Mouse (Mus musculus) limb, embryonic 15.5 days (tissue): ENCODE results near the gene Chd2. TPM values are rescaled to one million over a fixed set of nuclear protein-coding genes. Genes with fewer than 3 reads are reported as not detected.

Source experiments
- ATAC-seq: fragments of 200-750 bp; cut with Nextera tagmentation; 2 replicates; pipeline ENCODE4 v1.8.0; 2017; ENCODE audit warnings: low read depth, moderate TSS enrichment; ENCODE audit not compliant: insufficient number of reproducible peaks, low FRiP score, low TSS enrichment
- H3K27ac ChIP-seq: fragments of 300-500 bp; sonication (generic); 2 replicates; pipeline ENCODE4 v1.5.1; 2015; ENCODE audit warnings: moderate library complexity, mild to moderate bottlenecking, inconsistent platforms
- H3K27me3 ChIP-seq: fragments of 300-500 bp; sonication (generic); 2 replicates; pipeline ENCODE4 v1.6.1; 2015; ENCODE audit warnings: inconsistent platforms
- H3K36me3 ChIP-seq: fragments of 300-500 bp; sonication (generic); 2 replicates; pipeline ENCODE4 v1.6.1; 2015; ENCODE audit warnings: inconsistent platforms
- H3K4me1 ChIP-seq: fragments of 300-500 bp; sonication (generic); 2 replicates; pipeline ENCODE4 v1.6.1; 2015; ENCODE audit warnings: inconsistent platforms
- H3K4me2 ChIP-seq: fragments of 300-500 bp; sonication (generic); 2 replicates; pipeline ENCODE4 v1.6.1; 2015; ENCODE audit warnings: mild to moderate bottlenecking, inconsistent platforms
- H3K4me3 ChIP-seq: fragments of 300-500 bp; sonication (generic); 2 replicates; pipeline ENCODE4 v1.5.1; 2015; ENCODE audit warnings: mild to moderate bottlenecking, inconsistent platforms
- H3K9ac ChIP-seq: fragments of 300-500 bp; sonication (generic); 2 replicates; pipeline ENCODE4 v1.6.1; 2015; ENCODE audit warnings: inconsistent platforms
- H3K9me3 ChIP-seq: fragments of 300-500 bp; sonication (generic); 2 replicates; pipeline ENCODE4 v1.6.1; 2016; ENCODE audit warnings: inconsistent platforms
- WGBS: fragments of 180-500 bp; shearing (Covaris S2); methylation state at CpG from one replicate; pipeline ENCODE4 v1.1.7; 2015; 5-methylcytosine and 5-hydroxymethylcytosine counted together
- polyA plus RNA-seq: library from polyadenylated mRNA; unstranded; fragments of >200 nt; fragmentation: Nextera tagmentation; extraction: Ambion mirVana; gene quantifications from 2 replicates; pipeline ENCODE4 v1.2.1, GENCODE M21; 2015

Gene Chd2
- polyA plus RNA-seq, 1 experiment from 2014 or later, result 51.7 TPM

DNA sequence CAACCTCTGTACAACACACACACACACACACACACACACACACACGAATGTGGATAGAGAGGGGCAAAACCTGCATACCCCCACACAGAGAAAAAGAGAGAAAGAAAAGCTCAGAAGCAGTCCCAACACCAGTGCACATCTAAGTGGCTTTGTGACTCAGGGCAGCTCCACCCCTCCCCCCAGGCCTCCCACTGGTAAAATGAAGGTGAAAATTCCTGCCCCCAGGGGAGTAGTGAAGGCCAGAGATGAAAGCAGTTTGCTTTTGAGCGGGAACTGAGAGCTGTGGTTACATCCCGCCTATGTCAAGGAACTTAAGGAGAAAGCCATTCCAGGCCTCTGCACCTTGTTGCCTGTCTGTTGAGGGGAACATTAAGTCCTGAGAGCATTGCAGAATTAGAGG is 138.1 kb downstream of the Chd2 start:
- H3K4me2 ChIP-seq, result no peak overlapping the region
- no peaks in the 10 kb centered on the region for H3K9me3 ChIP-seq
- no peak overlapping the region for H3K27ac ChIP-seq
- no peak for ATAC-seq
- 26% methylated on average over 3 of the region's 3 CpGs for WGBS
- H3K4me1 ChIP-seq, result peaks cover 41% of the 10 kb centered on the region
- H3K9ac ChIP-seq, result no peak overlapping the region
- no peaks in the 10 kb centered on the region for H3K27me3 ChIP-seq
- peaks cover 32% of the 10 kb centered on the region for H3K36me3 ChIP-seq
- H3K4me3 ChIP-seq, result no peak overlapping the region

DNA sequence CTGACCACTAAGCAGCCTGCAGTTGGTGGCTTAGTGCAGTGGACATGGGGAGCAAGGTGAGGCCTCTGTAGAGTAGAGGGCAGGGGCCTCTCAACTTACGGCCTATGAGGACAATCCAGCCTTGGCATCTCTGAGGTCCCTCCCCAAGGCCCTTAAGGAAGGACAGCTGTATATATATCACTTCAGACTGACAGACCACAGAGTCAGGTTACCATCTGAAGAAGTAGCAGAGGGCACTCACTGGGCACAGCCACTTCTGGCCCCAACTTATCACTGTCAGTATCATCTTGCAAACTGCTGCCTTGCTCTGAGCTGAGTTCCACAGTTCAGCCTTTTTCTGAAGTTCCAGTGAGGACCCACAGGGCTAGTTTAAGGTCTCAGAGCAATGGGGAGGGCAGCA is 139.0 kb downstream of the Chd2 start:
- Histone ChIP-seq H3K9me3 (no peaks in the 10 kb centered on the region), H3K4me2 (no peak overlapping the region), H3K4me3 (no peak overlapping the region), H3K4me1 (peaks cover 50% of the 10 kb centered on the region), H3K27ac (no peak overlapping the region), H3K9ac (no peak overlapping the region), H3K36me3 (peaks cover 27% of the 10 kb centered on the region), H3K27me3 (no peaks in the 10 kb centered on the region)
- no peak for ATAC-seq
- WGBS, result 85% methylated on average over 1 of the region's 1 CpGs

DNA sequence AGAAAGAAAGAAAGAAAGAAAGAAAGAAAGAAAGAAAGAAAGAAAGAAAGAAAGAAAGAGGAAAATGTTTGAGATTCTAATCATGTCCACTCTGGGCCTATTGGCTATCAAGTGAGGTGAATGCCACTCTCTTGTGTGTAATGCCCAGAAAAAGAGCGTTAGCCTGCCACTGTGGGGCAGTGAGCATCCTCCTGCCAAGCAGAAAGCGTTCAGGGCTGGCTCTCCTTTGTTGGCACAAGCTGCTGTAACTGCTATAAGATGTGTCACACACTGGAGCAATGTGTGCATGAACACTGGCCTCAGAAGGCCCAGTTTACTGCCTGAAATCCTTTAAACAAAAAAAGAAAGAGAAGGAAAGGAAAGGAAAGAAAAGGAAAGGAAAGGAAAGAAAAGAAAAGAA is 139.5 kb downstream of the Chd2 start:
- no peaks in the 10 kb centered on the region for H3K9me3 ChIP-seq
- H3K9ac ChIP-seq, result no peak overlapping the region
- 47% methylated on average over 2 of the region's 2 CpGs for WGBS
- no peak overlapping the region for H3K4me3 ChIP-seq
- peaks cover 55% of the 10 kb centered on the region for H3K4me1 ChIP-seq
- no peaks in the 10 kb centered on the region for H3K27me3 ChIP-seq
- no peak overlapping the region for H3K4me2 ChIP-seq
- no peak for ATAC-seq
- no peak overlapping the region for H3K27ac ChIP-seq
- peaks cover 22% of the 10 kb centered on the region for H3K36me3 ChIP-seq

DNA sequence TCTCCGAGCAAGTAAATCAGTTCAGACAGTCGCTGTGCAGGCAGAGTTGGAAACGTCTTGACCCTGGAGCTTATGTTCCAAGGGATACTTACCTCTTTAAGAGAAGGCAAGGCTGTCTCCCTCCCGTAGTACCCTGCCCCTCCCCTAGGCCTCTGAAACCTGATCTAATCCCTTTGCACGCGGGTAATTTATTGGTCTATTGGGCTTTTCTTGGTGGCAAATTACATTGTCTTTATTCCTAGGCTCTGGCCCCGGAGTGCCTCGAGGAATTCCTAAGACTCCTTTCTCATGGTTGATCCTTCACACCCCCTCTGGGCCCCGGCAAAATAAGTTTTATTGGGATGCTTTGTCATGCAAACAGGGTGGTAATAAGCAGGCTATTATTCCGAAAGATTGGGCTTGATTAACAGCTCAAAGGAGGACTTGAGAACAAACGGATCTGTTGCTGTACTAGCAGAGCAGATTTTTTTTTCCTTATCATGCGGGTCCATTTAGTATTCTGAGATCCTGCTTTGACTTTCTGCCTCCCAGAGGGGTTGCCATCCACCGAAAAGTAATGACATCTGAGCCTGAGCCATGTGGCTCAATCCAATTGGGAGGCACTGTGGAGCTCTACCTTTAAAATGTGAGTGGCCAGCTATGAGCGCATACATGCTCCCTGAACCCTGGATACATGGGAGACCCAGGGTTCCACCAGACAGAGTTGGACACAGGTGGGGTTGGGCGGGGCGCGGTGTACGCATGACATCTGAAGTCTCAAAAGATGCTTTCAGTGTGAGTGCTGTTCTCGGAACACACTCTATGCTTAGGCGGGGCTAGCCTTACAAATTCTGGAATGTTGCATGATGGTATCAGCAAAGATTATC is 141.3 kb downstream of the Chd2 start:
- no peak for ATAC-seq
- no peak overlapping the region for H3K9ac ChIP-seq
- WGBS, result 21% methylated on average over 20 of the region's 20 CpGs

DNA sequence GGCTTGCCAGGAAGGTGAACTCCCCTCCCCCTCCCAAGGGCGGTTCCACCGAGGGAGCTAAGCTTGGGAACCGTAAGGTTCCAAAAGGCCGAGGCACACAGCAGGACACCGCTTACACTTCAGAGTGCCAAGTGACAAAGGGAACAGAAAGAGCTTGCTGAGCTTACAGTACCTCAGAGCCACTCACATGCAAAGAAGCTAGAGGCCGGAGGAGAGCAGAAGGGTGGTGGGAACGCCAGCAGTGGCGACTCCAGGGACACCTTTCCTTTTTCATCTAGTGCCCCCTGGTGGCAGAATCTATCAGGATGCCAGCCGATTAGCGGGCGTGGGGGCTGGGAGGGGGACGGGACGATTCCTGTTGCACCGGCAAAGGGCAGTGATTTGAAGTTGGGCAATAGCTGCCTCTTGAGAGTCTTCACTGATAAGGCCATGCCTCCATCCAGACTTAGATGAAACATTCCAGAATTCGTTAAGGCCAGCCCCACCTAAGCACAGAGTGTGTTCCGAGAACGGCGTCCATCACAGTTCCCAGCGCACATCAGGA is 142.1 kb downstream of the Chd2 start:
- Histone ChIP-seq H3K27me3 (no peaks in the 10 kb centered on the region), H3K4me2 (peak overlapping the region; percentile 43), H3K27ac (peak overlapping the region; percentile 38), H3K9me3 (no peaks in the 10 kb centered on the region), H3K36me3 (no peaks in the 10 kb centered on the region), H3K4me1 (peaks cover 79% of the 10 kb centered on the region), H3K9ac (no peak overlapping the region), H3K4me3 (peak overlapping the region; percentile 22)
- 0 out of 2 replicates have a peak, but pooled peaks have one; percentile 13 for ATAC-seq
- 3% methylated on average over 19 of the region's 19 CpGs for WGBS

More for the DNA sequence above, 141.3 kb downstream of the Chd2 start:
- peaks cover 7% of the 10 kb centered on the region for H3K36me3 ChIP-seq
- no peak overlapping the region for H3K27ac ChIP-seq
- no peaks in the 10 kb centered on the region for H3K27me3 ChIP-seq
- H3K4me2 ChIP-seq, result peak overlapping the region; percentile 43
- H3K4me1 ChIP-seq, result peaks cover 73% of the 10 kb centered on the region
- H3K4me3 ChIP-seq, result peak overlapping the region; percentile 22
- H3K9me3 ChIP-seq, result no peaks in the 10 kb centered on the region

DNA sequence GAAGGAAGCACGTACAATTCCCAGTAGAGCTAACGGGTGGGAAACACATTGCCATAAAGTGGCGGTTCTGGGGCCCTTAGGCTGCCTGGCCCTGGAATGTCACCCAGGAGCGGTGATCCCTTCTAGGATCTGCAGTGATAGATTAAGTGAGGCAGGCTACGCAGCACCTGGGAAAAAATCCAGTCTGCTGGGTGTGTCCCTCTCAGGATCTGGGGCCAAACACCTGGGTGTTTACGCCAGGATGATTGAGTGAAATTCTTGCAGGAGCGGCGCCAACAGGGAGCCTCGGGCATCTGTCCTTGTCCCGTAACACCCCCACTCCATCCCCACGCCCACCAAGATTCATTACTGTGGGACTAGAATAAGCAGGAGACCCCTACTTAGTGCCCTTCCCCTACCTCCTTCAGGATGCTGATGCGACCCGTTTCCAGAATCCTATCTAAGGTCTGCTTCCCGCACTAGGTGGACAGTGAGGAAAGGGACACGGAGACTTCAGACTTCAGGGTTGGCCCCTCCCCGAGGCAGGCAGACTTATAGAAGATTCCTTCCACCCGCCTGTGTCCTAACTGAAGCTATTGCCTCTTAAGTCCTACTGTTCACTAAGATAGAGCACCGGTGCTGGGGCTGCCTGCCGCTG is 142.7 kb downstream of the Chd2 start:
- 14% methylated on average over 19 of the region's 19 CpGs for WGBS
- Histone ChIP-seq H3K9ac (no peak overlapping the region), H3K4me2 (peak overlapping the region; percentile 43), H3K27ac (peak overlapping the region; percentile 38; the same call in 1 of the 2 replicates), H3K9me3 (no peaks in the 10 kb centered on the region), H3K4me3 (peak overlapping the region; percentile 22), H3K27me3 (no peaks in the 10 kb centered on the region), H3K4me1 (peaks cover 85% of the 10 kb centered on the region), H3K36me3 (no peaks in the 10 kb centered on the region)
- ATAC-seq, result no peak

DNA sequence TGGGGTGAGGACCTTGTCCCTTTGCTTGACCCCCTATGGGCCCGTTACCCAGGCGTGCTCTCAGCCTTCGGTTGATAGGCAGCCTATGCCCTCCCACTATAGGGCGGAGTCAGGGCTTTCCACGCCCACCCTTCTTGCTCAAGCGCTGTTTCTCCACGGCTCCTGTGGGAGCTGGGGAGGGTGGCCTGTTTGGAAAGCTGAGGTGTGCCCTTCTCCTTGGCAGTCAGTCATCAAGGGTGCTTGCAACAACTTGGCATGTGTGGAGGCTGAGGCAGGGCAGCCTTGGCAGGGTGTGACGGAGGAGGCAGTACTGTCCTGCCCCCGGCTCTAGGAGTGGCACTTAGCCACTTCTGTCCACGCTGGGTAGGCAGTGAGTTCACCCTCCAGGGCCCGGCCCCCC is 143.3 kb downstream of the Chd2 start:
- Histone ChIP-seq H3K9me3 (no peaks in the 10 kb centered on the region), H3K4me2 (peak overlapping the region; percentile 43), H3K36me3 (no peaks in the 10 kb centered on the region), H3K27ac (peak overlapping the region; percentile 38; the same call in 1 of the 2 replicates), H3K4me1 (peaks cover 85% of the 10 kb centered on the region), H3K27me3 (no peaks in the 10 kb centered on the region), H3K4me3 (no peak overlapping the region), H3K9ac (no peak overlapping the region)
- ATAC-seq, result no peak
- 12% methylated on average over 11 of the region's 11 CpGs for WGBS

DNA sequence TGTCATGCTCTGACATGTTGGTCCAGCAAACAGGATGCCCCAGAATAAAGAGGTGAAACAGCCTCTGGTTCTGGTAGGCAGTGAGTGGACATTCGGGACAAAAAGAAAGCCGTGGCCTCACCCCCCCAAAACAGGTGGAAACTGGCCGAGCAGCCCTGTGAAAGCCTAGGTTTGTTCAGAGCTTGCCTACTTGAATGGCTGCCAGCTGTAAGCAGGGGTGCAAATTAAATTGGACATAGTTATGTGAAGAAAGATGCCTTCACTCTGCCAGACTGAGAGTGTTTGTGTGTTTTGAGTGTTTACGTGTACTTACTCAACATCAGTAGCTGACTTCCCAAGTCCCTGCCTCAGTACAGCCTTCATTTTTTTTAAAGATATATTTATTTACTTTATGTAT is 147.6 kb downstream of the Chd2 start:
- Histone ChIP-seq H3K27ac (peak overlapping the region; percentile 50; the same call in 1 of the 2 replicates), H3K4me1 (peaks cover 74% of the 10 kb centered on the region), H3K36me3 (no peaks in the 10 kb centered on the region), H3K4me2 (peak overlapping the region; percentile 73), H3K27me3 (no peaks in the 10 kb centered on the region), H3K4me3 (peak overlapping the region; percentile 77), H3K9ac (0 out of 2 replicates have a peak overlapping the region, but pooled peaks have one; percentile 17), H3K9me3 (no peaks in the 10 kb centered on the region)
- ATAC-seq, result no peak
- 24% methylated on average over 4 of the region's 4 CpGs for WGBS

DNA sequence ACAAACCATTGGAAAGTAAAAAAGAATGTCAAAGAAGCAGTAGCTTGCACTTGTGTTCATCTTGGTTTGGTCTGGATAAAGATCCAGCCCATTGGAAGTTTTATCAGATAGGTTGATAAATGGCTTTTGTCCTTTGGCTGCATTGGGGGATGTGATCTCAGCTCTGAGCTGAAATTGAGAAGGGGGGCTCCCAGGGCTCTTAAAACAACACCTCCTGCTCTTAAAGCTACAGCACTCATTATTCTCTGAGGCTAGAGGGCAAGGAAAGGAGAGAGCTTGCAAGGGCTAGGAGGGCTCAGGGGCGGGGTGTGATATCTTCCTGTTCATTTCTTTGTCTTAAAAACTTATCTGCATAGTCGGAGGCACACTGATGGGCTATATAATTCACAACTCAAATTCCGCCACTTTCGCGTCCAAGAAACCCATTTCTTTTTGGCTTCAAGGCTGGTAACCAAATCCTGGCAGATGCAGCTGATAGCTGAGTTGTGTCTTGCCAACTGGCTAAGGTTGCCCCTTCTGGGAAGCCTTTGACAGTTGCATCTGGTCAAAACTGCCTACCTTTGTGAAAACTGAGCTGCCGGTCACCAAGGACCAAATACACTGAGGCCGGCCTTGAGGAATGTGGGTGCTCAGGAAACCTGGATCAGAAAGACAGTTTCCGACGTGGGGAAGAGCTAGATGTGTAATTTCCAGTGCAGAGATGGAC is 148.2 kb downstream of the Chd2 start:
- WGBS, result 25% methylated on average over 9 of the region's 9 CpGs
- ATAC-seq, result no peak

DNA sequence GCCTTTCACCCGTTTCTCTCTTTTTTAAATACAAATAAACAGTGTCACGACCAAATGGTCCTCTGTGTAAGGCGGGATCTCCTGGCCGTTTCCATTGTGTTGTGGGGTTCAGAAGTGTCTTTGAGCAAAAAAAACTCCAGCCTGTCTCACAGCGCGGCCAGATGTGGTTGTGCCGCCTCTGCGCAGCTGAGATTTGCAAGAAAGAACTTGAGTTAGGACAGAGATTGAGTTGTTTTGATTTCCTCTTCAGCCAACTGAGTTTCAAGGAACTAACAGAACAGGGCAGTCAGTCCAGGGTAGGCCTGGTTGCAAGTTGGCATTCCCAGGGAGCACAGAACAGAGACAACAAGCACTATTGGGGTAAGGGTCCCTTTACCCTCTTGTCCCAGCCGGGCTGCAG is 149.3 kb downstream of the Chd2 start:
- Histone ChIP-seq H3K9ac (peak overlapping the region; percentile 61), H3K27me3 (no peaks in the 10 kb centered on the region), H3K9me3 (no peaks in the 10 kb centered on the region), H3K27ac (peak overlapping the region; percentile 93), H3K4me3 (peak overlapping the region; percentile 77), H3K4me2 (peak overlapping the region; percentile 73), H3K36me3 (no peaks in the 10 kb centered on the region), H3K4me1 (peaks cover 58% of the 10 kb centered on the region)
- no peak for ATAC-seq
- 2% methylated on average over 9 of the region's 9 CpGs for WGBS

More for the DNA sequence above, 148.2 kb downstream of the Chd2 start:
- Histone ChIP-seq H3K4me3 (peak overlapping the region; percentile 77), H3K9ac (peak overlapping the region; percentile 17; the same call in 1 of the 2 replicates), H3K36me3 (no peaks in the 10 kb centered on the region), H3K27ac (peak overlapping the region; percentile 50), H3K27me3 (no peaks in the 10 kb centered on the region), H3K4me1 (peaks cover 69% of the 10 kb centered on the region), H3K4me2 (peak overlapping the region; percentile 73), H3K9me3 (no peaks in the 10 kb centered on the region)

DNA sequence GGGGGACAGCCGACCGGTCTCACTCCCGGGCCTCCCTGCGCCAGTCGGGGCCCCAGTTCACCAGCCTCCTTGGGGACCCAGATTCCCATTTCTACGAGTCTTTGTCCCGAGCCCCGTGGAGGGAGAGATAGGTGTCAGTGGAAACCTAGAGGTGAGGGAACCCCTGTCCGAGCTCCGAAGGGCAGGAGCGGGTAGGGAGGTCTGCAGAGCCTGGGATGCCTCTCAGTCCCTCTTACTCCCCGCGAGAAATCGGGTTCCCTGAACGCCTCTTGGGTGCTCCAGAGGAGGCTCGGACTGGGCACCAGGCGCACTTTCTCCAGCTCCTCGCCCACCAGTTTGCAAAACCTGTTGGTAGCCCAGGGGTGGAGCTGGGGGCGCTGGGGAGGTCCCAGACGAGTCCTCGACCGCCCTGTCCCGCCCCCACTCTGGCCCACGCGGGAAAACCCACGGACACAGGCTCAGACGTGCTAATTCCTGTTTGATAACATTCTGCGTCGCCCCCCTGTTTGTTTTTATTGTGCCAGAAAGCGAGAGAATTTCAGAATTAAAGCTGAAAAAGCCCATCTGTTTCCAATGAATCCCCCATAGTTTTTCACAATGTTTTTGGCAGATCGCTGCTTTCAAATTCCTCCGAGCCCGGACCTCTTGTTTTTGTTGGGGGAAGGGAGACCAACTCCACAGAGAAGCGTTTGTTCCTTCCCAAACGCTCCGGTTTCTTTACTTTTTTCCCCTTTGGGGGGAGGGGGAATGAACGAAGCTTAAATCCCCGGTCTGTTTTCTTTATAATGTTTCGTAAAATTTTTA is 149.9 kb downstream of the Chd2 start:
- Histone ChIP-seq H3K4me2 (peak overlapping the region; percentile 73), H3K4me1 (peaks cover 52% of the 10 kb centered on the region), H3K27ac (peak overlapping the region; percentile 93), H3K4me3 (peak overlapping the region; percentile 77), H3K27me3 (no peaks in the 10 kb centered on the region), H3K36me3 (no peaks in the 10 kb centered on the region), H3K9ac (peak overlapping the region; percentile 61), H3K9me3 (no peaks in the 10 kb centered on the region)
- peak; percentile 4; the same call in 1 of the 2 replicates for ATAC-seq
- WGBS, result under 1% methylated on average over 39 of the region's 39 CpGs
